Mouse (Mus musculus) spleen, adult 2 months (tissue): Measurements from ENCODE around the gene 2310009B15Rik. TPM values are rescaled to one million over a fixed set of nuclear protein-coding genes. Genes with fewer than 3 reads are reported as not detected.

Experiments
- DNase-seq, 2 experiments: peaks; one replicate each; pipeline versions ENCODE4 v3.0.0 to v3.0.0-alpha.2; 2012 to 2021; ENCODE audit warnings: low spot score in 2 of 2, low read depth in 1 of 2
- H3K27ac ChIP-seq: fragments of 200-500 bp; 2 replicates; pipeline ENCODE4 v1.5.1; 2012; ENCODE audit warnings: low read length, inconsistent platforms; ENCODE audit not compliant: insufficient read depth
- H3K27me3 ChIP-seq: fragments of 200-500 bp; 2 replicates; pipeline ENCODE4 v1.6.1; 2012; ENCODE audit warnings: mild to moderate bottlenecking, moderate library complexity, low read length, inconsistent platforms; ENCODE audit not compliant: control insufficient read depth, insufficient read depth
- H3K36me3 ChIP-seq: fragments of 200-500 bp; 2 replicates; pipeline ENCODE4 v1.6.1; 2012; ENCODE audit warnings: mild to moderate bottlenecking, low read length, inconsistent platforms; ENCODE audit not compliant: control insufficient read depth, insufficient read depth
- H3K4me1 ChIP-seq: fragments of 200-500 bp; 2 replicates; pipeline ENCODE4 v1.6.1; 2011; ENCODE audit warnings: inconsistent platforms; ENCODE audit not compliant: control insufficient read depth, insufficient read depth, insufficient read length
- H3K4me3 ChIP-seq: fragments of 200-500 bp; 2 replicates; pipeline ENCODE4 v1.5.1; 2011; ENCODE audit warnings: mild to moderate bottlenecking, inconsistent platforms; ENCODE audit not compliant: insufficient read depth, insufficient read length; ENCODE audit errors: extremely low read depth
- CTCF ChIP-seq: fragments of 200-500 bp; IDR thresholded peaks from 2 replicates; pipeline ENCODE4 v1.5.1; 2011; ENCODE audit warnings: mild to moderate bottlenecking, inconsistent platforms; ENCODE audit not compliant: insufficient read depth, insufficient read length, insufficient replicate concordance; ENCODE audit errors: extremely low read depth
- POLR2A ChIP-seq: fragments of 200-500 bp; IDR thresholded peaks from 2 replicates; pipeline ENCODE4 v1.6.1; 2011; ENCODE audit warnings: low read depth, low read length, inconsistent platforms
- WGBS: fragments of 180-500 bp; shearing (Covaris S2); methylation state at CpG from one replicate; pipeline ENCODE4 v1.1.7; 2018; 5-methylcytosine and 5-hydroxymethylcytosine counted together
- polyA plus RNA-seq: library from polyadenylated mRNA; depleted of rRNA; stranded (reverse); fragments of >200 nt; gene quantifications from 2 replicates; pipeline ENCODE4 v1.2.3, GENCODE M21; 2012; rRNA removed

Gene 2310009B15Rik
- polyA plus RNA-seq, 1 experiment = 15.3 TPM

GRCm38 (mm10) chr1:138837786-138838743 lies 18.6 kb downstream of the 2310009B15Rik start:
- TF ChIP-seq CTCF = no peak
- TF ChIP-seq POLR2A = no peak
- WGBS = 19% methylated on average over 27 of the region's 27 CpGs
- Histone ChIP-seq H3K4me1 (peaks cover 6% of the 10 kb centered on the region), H3K36me3 (no peaks in the 10 kb centered on the region), H3K27me3 (peaks cover 44% of the 10 kb centered on the region), H3K27ac (no peak overlapping the region), H3K4me3 (peak overlapping the region; percentile 15; the same call in 1 of the 2 replicates)
- DNase-seq = no peak

DNA sequence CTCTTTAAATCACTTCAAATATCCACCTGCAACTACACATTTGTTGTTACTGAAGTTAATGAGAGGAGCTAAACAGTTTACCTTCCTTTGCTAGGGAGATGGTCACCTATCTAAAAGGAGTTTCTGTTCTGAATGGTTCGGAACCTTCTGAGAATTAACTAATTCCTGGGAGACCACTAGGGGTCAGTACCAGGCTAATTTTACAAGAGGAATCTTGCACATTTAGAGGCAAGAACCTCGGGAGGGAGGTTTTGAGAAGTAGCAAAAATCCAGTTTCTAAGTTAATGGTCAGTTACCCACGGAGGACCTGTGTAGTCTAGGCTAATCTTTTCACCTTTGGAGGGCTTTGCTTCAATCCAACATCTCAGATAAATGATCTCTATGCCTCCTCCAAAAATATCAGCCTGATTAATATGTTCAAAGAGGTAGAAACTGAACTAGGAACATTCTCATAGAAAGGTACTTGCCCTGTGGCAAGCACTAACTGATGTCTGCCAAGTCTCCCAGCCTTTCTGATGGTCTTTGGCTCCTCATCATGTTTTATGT lies 21.2 kb downstream of the 2310009B15Rik start:
- Histone ChIP-seq H3K4me1 (peaks cover 2% of the 10 kb centered on the region; the same call in 1 of the 2 replicates), H3K27me3 (peaks cover 31% of the 10 kb centered on the region), H3K27ac (no peak overlapping the region), H3K36me3 (no peaks in the 10 kb centered on the region), H3K4me3 (no peak overlapping the region)
- TF ChIP-seq CTCF (no peak), POLR2A (no peak)
- WGBS = 5% methylated on average over 3 of the region's 3 CpGs
- no peak for DNase-seq

- H3K27me3 ChIP-seq = peaks cover 9% of the 10 kb centered on the region
- WGBS = 1% methylated on average over 16 of the region's 16 CpGs
- no peaks in the 10 kb centered on the region for H3K36me3 ChIP-seq
- no peak for DNase-seq
- no peaks in the 10 kb centered on the region for H3K4me1 ChIP-seq
- H3K4me3 ChIP-seq = peak overlapping the region; percentile 40; the same call in 1 of the 2 replicates
- H3K27ac ChIP-seq = no peak overlapping the region
- no peak for TF ChIP-seq CTCF
- TF ChIP-seq POLR2A = no peak
Measured at GRCm38 (mm10) chr1:138831309-138831708, 25.3 kb downstream of the 2310009B15Rik start.

- no peak for DNase-seq
- no peak overlapping the region for H3K4me3 ChIP-seq
- no peak overlapping the region for H3K27ac ChIP-seq
- 75% methylated on average over 6 of the region's 6 CpGs for WGBS
- peaks cover 7% of the 10 kb centered on the region; the same call in 1 of the 2 replicates for H3K4me1 ChIP-seq
- no peaks in the 10 kb centered on the region for H3K36me3 ChIP-seq
- H3K27me3 ChIP-seq = no peaks in the 10 kb centered on the region
- TF ChIP-seq POLR2A (no peak), CTCF (no peak)
Measured at GRCm38 (mm10) chr1:138826841-138827240, 29.8 kb downstream of the 2310009B15Rik start.

GRCm38 (mm10) chr1:138822985-138823322 lies 33.7 kb downstream of the 2310009B15Rik start:
- Histone ChIP-seq H3K27me3 (no peaks in the 10 kb centered on the region), H3K4me3 (no peak overlapping the region), H3K4me1 (peaks cover 7% of the 10 kb centered on the region; the same call in 1 of the 2 replicates), H3K27ac (no peak overlapping the region), H3K36me3 (no peaks in the 10 kb centered on the region)
- 83% methylated on average over 1 of the region's 1 CpGs for WGBS
- TF ChIP-seq CTCF = no peak
- TF ChIP-seq POLR2A = no peak
- DNase-seq = no peak

DNA sequence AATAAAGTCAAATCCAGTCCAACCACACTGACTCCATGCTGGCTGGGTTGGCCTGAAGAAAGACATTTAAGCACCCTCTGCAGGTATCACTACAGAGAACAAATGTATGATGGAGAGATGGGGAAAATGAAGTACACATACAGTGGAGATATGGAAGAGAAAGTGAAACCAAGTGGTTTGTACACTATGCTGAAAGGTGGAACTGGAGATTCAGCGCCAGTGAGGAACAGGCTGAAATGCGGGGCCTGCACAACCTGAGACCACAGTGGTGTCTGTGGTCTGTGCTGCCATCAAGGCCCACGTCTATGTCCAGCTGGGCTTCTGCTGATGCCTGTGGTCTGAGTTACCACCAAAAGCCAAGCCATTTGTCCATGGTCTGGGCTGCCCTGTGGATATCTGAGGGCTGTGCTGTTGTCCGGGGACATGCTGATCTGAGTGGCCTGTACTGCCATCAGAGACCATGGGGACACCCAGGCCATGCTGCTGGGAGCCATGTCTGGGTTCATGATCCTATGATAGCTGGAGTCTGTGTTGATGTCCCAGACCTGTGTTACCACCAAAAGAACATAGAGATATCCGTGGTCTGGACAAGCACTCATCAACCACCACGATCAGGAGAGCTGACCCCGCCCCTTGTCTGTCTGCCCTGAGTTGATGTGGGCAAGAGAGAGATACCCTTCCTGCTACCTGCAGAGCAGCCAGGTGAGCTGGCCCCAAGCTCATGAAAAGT lies 34.2 kb downstream of the 2310009B15Rik start:
- no peak for DNase-seq
- TF ChIP-seq POLR2A = no peak
- no peak for TF ChIP-seq CTCF
- 55% methylated on average over 7 of the region's 7 CpGs for whole genome bisulfite sequencing
- no peaks in the 10 kb centered on the region for H3K36me3 ChIP-seq
- peak overlapping the region; percentile 9; the same call in 1 of the 2 replicates for H3K4me3 ChIP-seq
- H3K27me3 ChIP-seq = no peaks in the 10 kb centered on the region
- H3K27ac ChIP-seq = no peak overlapping the region
- peaks cover 7% of the 10 kb centered on the region; the same call in 1 of the 2 replicates for H3K4me1 ChIP-seq

Other genes starting within 250 kb of the 2310009B15Rik start
- gene Nek7, start 236.7 kb downstream of the 2310009B15Rik start, polyA plus RNA-seq = 6.5 and 9.2 TPM in 2 replicates
- 0.05 and 0.07 TPM in 2 replicates for gene Lhx9, start 8.3 kb downstream of the 2310009B15Rik start, polyA plus RNA-seq
- 11.8 and 13.2 TPM in 2 replicates for gene Dennd1b, start 106.6 kb upstream of the 2310009B15Rik start, polyA plus RNA-seq